Mouse (Mus musculus): ENCODE data around the gene Apoh.
A peak's percentile ranks its signal among the peaks of the same experiment; 100 is the strongest.

Gene Apoh

DNA sequence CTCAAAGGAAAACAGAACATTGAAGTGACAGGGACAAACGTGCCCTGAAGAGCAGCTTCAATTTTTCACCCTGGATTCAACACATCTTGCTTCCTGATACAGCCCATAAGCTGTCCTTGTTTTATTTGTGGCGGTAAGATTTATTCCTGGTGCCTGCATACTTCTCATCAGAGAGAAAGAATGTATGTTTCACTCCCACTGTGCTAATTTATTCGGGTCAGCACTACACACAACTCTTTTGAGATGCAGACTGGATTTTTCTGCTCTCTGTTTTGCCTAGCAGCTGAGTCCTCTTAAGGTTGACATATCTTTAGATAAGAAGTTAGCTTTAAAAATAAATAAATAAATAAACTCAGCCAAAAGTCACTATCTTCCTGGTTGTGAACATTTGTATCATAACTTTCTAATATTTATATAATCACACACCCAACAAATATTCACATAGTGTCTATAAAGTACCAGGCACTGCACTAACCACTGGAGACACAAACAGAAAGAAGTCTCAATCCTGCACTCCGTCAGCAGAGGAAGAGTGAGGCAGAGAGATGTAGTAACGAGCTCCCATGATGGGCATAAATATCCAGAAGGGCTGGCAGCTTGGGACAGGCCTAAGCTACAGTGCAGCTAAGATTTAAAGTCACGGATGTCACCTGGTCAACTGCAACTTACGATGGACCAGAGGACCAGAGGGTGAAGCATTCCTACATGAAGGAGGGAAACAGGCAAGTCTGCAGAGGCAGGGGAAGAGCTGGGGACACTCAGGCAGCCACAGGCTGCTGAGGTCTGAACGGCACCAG, 9.4 kb upstream of the Apoh start:
- no peak for DNase-seq

DNA sequence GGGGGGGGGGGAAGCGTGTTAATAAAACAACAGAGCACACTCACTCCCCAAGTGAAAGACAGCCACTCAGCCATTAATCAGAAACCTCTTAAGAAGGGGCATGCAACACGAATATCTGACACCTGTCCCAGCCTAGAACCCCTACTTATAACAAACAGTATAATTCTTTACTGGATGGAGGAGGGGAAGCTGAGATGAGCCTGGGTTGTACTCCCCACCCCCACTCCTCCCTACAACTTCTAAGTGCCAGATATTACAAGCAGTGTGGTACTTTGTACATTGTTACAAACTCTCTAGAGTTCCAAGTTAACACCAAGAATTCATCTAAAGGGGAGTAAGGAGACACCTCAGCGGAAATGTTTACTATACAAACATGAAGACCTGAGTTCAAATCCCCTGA, 8.5 kb upstream of the Apoh start:
- no peak for DNase-seq

DNA sequence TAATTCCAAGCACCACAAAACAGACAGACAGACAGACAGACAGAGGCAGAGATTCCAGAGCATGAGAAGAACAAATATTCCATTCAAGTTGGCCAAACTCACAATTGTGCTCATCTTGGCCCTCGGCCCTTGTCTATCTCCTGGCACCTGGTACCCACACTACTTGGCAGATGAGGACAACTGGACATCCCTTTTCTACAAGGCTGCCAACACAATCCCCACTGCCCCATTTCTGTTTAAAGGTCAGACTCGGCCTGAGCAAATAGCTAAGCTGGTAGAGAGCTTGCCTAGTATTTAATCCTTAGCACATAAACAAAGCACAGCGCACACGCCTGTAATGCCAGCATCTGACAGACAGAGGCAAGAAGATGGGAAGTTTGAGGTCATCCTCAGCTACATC, 7.6 kb upstream of the Apoh start:
- no peak for DNase-seq

DNA sequence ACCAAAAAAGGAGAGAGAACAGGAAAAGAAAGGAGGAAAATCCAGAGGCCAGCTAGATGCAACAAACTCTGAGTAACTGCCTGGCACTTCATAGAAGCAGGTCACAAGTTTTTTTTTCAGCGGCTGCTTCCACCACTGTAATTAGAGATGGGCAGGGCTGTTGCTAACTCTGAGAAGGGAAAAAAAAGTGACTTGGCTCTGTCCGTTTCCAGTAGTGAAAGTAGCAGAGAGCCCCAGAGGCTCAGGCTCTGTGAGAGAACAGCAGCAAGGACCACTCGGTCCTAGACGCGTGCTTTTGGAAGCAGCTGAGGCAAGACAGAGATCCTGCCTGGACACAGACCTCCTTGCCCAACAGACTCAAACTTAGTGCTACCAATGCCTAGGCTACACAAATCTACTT, 6.7 kb upstream of the Apoh start:
- DNase-seq: no peak

DNA sequence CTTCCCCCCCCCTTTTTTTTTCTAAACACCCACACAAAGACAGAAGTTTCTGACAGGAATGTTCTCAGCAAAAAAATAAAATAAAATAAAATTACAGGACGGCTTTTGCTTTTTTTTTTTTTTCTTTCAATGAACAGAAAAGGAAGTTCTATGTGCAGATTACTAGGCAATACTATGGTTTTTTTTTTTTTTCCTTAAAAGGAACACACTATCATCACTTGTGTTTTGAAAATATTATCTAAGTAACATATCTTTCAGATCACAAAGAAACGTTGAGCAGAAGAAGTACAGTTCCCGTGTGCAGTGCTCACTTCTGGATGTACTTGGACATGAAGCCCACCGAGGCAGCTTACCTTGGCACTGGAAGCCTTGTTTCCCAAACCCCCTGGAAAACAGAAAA, 2.9 kb upstream of the Apoh start:
- no peak for DNase-seq

DNA sequence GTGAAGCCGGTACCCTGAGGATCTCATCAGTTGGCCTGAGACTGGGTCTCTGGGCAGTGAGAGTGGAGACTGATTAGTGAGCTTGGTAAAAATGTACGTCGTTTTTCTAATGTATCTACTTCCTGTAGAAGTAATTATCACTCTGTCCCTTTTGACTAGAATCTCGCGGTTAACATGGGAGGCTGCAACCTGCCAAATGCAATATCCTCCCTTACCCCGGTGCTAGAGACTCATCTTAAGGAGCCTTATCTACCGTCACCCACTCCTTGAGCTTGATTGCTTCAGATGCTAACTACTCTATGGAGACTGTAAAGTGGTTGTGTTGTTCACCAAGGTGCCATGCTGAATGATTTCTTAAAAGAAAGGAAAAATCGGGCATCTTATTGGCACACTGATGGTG, 1.4 kb upstream of the Apoh start:
- DNase-seq: peak in 1 of 2 experiments; percentile 17

DNA sequence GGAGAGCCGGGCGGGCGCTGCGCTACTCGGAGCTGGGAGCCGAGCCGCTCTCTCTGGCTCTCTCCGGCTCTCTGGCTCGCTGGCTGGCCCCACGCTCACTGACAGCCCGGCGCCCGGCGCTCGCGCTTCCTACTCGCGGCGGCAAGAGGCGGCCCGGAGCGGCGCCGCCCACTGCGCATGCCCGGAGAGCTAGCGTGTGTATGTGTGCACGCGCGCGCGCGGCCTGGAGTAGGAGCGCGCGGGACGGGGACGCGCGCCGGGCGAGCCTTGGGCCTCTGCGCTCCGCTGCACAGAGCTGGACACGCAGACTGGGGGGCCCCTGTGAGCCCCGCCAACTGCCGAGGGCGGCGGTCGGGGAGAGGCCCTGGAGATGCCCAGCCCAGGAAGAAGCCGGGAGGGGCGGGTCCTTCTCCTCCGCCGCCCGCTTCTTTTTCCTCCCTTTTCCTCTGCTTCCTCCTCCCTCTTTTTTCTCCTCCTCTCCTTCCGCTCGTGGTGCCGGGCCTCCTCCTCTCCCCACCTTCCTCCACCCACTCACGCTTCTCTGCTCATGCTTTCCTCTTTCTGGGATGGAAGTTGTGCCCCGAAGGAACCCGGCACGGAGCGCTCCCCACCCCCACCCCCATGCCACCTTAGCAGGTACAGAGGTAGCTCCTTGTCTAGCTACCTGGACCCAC, 772 bp downstream of the Apoh start, which contains the start of gene Prkca:
Gene Prkca (minus strand): TSS at position 140 of the 674 bp plus-strand sequence.
- peak; percentile 97 to 98 for DNase-seq

DNA sequence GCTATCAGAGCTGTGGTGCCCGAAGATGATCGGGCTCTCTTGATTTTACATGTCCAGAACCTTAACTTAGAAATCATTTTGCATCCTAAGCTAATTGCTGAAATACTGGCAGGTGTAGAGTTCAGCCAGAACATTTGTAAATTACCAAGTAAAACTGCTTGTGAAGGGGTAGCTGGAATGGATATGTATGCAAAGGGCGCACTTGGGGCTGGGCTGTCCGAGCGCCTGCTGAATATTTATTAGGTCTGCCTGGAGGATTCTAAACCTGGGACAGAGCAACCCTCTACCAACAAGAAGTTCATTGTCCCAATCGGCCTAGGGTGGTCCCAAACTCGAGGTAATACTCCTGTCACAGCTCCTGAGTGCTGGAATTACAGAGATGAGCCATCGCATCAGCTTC, 1.6 kb downstream of the Apoh start:
- DNase-seq: no peak

DNA sequence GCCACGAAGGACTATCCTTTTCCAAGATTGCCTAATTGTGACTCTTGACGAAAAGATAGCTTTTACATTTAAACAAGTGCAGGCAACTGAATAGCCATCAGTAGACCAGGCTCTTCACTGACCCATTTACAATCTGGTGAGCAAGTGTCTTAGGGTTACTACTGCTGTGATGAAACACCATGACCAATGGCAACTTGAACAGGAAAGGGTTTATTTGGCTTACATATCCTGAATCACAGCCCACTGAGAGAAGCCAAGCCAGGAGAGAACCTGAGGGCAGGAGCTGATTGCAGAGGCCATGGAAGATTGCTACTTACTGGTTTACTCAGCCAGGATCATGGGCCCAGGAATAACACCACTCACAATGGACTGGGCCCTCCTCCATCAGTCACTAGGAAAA, 2.2 kb downstream of the Apoh start:
- no peak for DNase-seq

DNA sequence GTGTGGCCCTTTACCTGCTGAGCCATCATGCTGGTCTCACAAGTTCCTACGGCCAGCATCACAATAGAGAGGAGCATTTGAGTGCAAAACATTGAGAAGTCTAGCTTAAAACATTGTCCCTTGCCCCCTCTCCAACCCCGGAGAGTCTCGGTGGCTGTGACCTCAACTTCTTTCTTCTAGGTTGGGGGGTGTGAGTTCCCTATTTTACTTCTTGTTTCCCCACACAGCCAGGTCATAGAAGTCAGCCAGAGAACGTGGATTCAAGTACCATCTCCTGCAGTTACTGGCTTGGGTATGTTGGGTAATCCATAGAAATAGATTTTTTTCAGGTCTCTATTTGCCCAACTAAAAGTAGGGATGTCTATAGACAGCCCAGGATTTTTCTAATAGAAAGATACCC, 7.6 kb downstream of the Apoh start:
- DNase-seq: no peak

DNA sequence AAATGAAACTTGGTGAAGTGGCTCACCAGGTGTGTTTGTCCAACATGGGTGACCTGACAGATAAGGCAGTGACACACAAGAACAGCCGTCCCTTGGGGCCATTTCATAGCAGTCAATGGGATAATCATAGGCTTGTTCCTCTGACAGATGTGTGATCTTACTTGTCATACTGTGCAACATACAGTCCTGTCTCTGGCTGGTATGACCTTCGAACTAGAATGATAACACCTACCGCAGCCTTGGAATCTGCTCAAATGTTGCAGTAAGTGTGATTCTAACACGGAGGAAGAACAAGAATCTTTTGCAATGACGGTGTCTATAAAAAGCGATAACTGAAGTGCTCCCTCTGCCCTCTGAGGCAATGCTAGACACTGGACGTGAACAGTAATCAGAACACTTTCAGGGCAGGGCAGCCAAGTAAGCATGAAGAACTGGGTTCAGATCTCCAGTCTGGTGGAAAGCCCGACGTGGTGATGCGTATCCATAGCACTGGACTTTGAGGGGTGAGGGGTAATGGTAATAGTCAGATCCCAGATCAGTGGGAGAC, 9.8 kb downstream of the Apoh start:
- DNase-seq: no peak

DNA sequence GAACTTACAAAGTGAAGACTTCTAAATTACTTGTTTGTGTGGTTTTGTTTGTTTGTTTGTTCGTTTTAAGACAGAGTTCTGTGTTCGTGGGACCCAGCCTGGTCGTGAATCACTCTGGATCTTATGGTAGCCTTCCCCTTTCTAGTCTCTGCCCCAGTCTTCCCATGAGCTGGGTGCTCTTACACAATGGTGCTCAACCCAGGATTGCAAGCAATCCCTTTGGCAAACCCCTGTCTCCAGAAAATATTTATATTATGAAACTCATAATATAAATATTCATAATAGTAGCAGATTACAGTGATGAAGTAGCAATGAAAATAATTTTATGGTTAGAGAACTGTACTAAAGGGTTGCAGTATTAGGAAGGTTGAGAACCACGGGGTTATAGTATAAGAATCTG, 12.9 kb downstream of the Apoh start:
- DNase-seq: no peak

DNA sequence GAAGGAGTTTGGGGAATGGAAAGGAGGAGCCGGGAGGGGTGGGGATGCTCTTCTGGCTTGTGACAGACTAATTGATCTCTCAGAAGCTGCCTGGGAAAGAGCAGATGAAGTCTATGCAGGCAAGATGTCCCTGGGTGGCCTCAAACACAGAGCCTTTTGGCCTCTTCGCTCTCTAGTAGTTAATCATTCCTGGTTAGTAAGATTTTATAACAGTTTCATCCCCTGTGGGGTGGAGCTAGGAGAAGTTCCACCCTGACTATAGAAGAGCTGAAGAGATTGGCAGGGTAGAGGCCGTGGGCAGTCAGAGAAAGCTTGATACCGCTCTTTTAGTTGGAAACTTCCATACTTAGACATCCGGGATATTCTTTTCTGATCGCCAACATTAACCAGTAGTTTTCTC, 15.8 kb downstream of the Apoh start:
- no peak for DNase-seq

DNA sequence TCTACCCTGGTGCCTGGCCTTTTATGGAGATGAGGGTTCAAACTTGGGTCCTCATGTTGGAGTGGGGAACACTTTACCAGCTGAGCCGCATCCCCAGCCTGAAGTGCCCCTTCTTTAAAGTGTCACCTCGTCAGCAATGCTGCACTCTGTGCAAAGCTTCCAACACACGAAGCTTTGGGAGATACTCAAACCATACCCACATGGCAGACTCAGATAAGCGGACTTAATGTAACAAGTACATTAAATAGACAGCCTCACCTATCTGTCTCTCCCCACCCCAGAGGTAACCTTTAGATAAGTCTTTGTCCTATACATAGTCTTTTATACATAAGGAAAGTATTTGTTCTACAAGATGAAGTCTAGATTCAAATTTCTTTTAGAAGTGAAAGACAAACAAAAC, 17.8 kb downstream of the Apoh start:
- no peak for DNase-seq

DNA sequence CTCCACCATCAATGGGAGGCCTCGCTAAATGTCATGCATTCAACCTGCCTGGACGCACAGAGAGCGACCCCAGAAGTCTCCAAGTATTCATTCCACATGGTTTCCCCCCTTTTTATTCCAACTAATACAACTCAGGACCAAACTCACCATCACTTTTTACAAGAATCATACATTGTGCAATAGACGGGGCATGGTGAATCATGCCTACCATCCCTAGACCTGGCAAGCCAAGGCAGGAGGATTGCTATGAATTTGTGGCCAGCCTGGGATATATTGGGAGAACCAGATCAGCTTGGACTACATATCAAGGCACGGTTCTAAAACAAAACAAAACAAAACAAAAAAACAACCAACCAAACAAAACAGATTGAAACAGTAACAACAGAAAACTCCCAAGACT, 19.8 kb downstream of the Apoh start:
- DNase-seq: no peak

DNA sequence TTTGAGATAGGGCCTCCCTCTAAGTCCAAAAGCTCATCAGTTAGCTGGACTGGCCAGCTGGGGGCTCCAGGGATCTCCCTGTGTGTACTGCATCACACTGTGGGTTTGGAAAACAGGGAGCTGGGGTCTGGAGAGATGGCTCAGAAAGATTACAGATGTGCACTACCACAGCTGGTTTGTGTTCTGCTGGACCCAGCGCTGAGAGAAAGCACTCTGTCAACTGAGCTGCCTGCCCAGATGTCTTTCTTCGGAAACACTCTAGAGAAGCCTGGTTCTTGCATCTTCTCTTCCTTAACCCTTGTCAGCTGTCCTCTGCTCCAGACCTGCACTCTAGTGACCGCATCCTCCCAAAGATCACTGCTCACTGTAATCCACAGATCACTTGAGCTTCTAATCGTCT, 20.8 kb downstream of the Apoh start:
- no peak for DNase-seq

DNA sequence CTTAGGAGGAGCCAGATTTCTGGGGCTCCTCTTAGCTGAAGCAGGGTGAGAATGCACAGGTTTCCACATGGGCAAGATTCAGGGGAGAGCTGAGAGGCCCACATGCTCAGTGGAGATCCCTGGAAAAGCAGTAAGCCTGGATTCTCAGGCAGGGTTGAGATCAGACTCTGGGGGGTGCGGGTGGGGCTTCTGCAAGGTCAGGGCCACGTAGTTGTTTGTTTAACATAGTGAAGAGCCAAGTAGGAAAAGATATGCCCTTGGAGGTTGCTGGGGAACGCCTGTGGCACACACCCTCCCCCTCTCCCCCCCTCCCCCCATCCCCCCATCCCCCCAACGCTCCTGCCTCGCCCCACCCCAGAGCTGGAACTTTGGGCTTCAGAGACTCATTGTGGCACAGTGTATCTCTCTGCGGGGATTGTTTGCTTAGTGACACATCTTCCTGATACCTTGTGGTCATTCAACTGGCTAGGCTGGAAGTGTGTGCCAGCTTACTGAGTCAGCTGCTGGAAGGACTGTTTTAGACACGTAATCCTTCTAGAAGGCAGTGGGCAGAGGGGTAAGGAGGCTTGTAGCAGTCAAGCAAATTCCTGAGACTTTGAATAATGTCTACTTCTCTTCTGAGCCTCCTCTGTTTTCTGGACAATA, 21.9 kb downstream of the Apoh start:
- no peak for DNase-seq

DNA sequence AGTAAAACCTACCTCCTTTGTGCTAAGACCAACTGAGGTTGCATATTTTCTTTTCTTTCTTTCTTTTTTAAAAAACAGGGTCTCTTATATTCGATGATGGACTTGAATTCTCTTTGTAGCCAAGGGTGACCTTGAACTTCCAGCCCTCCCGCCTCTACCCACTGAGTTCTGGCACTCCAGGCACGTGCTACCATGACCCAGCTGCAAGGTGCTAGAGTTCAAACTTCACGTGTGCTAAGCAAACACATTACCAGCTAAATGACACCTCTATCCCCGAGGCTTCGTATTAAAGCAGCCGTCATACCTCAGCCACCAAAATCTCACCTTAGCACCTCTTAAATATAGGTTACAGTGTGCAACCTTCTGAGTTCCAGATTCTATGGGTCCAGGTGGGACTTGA, 22.4 kb downstream of the Apoh start:
- DNase-seq: no peak

DNA sequence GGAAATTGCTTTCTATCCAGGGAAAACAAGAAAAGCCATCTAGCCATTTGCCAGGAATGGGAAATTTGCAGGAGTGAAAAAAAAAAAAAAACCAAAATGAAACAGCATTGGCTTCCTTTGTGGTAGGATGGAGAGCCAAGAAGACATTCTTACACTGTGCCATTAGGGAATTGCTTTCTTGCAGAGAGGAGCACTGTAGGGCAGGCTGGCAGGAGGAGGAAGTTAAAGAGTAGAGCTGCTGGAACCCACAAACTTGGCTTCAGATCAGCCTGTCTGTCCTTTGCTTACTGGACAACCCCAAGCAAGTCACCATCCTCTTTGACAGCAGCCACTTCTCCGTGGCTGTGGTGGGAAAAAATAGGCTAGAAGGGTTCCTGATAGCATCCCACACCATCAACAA, 23.9 kb downstream of the Apoh start:
- DNase-seq: no peak

DNA sequence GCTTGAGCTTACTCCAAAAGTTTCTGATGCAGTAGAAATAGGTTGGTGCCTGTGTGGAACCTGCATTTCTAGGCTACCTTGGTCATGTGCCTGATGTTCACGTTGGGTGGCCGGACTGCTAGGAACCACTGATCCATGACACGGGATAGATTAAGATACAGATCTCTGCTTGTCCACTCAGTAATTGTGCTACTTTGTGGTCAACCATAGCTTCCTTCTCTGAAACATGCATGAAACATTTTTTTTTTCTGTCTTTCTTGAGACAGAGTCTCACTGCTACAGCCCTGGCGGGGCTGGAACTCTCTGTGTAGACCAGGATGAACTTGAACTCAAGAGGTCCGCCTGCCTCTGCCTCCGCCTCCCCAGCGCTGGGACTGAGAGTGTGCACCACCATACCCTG, 33.7 kb downstream of the Apoh start:
- DNase-seq: no peak

DNA sequence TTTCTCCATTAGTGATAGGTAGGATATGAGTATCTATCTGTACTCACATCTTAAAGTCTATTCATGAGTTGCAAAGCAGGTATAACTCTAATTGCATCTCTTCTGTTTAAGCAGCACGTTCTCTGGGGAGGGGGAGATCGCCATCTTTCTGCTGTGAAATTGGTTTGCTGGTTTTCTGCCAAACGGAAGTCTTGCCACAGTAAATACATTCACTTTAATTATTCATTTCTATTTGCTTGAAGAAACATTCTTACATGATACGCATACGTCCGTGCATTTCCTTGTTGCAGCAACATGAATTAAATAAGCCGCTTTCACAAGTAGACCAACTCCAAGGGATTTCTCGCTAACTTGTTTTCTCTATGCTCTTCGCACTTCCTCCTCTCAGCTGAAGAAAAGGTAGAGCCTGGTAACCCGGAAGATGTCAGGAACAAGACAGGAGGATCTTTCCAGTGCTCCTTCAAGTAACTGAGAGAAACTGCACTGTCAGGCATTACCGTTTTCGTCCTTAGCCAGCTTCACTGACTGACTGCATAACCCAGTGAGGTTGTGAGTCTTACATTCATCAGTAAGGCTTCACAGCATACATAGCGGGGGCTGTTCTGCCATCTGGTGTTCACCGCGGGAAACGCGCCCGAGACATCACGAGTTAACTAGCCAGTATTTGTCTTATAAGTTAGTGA, 34.7 kb downstream of the Apoh start:
- DNase-seq: peak; percentile 88

DNA sequence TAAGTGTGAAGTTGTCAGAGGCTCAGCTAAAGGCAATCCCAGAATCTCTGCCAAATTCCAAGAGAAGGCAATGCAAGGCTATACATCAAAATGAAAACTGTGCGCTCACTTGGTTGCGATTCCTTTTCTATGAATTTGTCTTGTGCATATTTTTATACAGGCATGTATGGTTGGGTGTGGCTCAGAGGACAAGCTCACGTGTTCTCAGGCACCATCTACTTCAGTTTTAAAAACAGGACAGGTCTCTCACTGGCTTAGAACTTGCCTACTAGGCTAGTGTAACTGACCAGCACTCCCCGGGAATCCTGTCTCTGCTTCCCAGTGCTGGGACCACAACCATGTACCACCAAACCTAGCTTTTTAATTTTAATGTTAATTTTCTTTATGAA, 35.2 kb downstream of the Apoh start:
- no peak for DNase-seq

DNA sequence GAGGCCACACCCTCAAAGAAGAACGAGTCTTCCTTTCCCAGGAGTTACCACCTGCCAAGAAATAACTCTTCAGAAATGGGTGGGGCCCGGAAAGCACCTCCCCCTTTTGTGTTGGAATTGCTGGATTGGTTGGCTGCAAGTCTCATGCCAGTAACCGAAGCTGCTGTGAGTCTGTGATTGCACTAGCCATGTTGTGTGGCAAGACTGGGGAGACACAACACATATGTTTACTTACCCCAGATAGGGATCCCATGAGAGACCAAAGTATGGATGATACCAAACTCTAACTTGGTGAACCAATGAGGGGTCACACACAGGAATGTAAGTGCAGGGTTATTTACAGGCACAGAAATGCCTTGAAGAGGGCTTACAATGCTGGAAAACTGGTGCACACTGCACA, 39.5 kb downstream of the Apoh start:
- no peak for DNase-seq
